Mouse (Mus musculus) lung, postnatal 0 days (tissue): ENCODE measurements at regions not wholly inside any gene's neighbourhood (a gene's known extent, or its start where the extent isn't known, plus 50 kb on each side); places are given as distances from the start of the nearest gene placed in this dataset.

Experiments
- ATAC-seq: fragments of 200-750 bp; cut with Nextera tagmentation; 2 replicates; pipeline ENCODE4 v1.8.0; 2017; ENCODE audit warnings: moderate library complexity
- DNase-seq: peaks from one replicate; pipeline ENCODE4 v3.0.0-alpha.2; 2016; ENCODE audit warnings: low spot score
- H3K27ac ChIP-seq: fragments of 300-500 bp; sonication (generic); 2 replicates; pipeline ENCODE4 v1.5.1; 2014; ENCODE audit warnings: antibody characterized with exemption, mild to moderate bottlenecking, low read length, mixed read lengths
- H3K27me3 ChIP-seq: fragments of 300-500 bp; sonication (generic); replicated peaks from 2 replicates; pipeline ENCODE4 v1.6.1; 2014; ENCODE audit warnings: low read length, mixed read lengths; ENCODE audit not compliant: insufficient read depth
- H3K36me3 ChIP-seq: fragments of 300-500 bp; sonication (generic); 2 replicates; pipeline ENCODE4 v1.6.1; 2014; ENCODE audit warnings: low read length, mixed read lengths; ENCODE audit not compliant: insufficient read depth
- H3K4me1 ChIP-seq: fragments of 300-500 bp; sonication (generic); 2 replicates; pipeline ENCODE4 v1.6.1; 2014; ENCODE audit warnings: antibody characterized with exemption, low read depth, low read length, mixed read lengths; ENCODE audit not compliant: insufficient read depth
- H3K4me2 ChIP-seq: fragments of 300-500 bp; sonication (generic); replicated peaks from 2 replicates; pipeline ENCODE4 v1.6.1; 2014; ENCODE audit warnings: low read depth, mild to moderate bottlenecking, low read length, moderate library complexity, mixed read lengths
- H3K4me3 ChIP-seq: fragments of 300-500 bp; sonication (generic); 2 replicates; pipeline ENCODE4 v1.5.1; 2014; ENCODE audit warnings: low read depth, low read length
- H3K9ac ChIP-seq: fragments of 300-500 bp; sonication (generic); replicated peaks from 2 replicates; pipeline ENCODE4 v1.6.1; 2014; ENCODE audit warnings: low read depth, mild to moderate bottlenecking
- H3K9me3 ChIP-seq: fragments of 300-500 bp; sonication (generic); 2 replicates; pipeline ENCODE4 v1.6.1; 2016; ENCODE audit warnings: low read length, mixed read lengths
- CTCF ChIP-seq: IDR thresholded peaks from 2 replicates; pipeline ENCODE4 v1.5.1; 2016; ENCODE audit warnings: antibody characterized with exemption, mild to moderate bottlenecking
- EP300 ChIP-seq: IDR thresholded peaks from 2 replicates; pipeline ENCODE4 v1.6.1; 2016; ENCODE audit warnings: antibody characterized with exemption, mild to moderate bottlenecking, control low read depth
- WGBS: fragments of 180-500 bp; shearing (Covaris S2); extraction: QIAGEN DNeasy Blood & Tissue Kit; methylation state at CpG from one replicate; pipeline ENCODE4 v1.1.7; 2014; 5-methylcytosine and 5-hydroxymethylcytosine counted together

GRCm38 (mm10) chr2:92851336-92851735 lies 63.6 kb upstream of the Syt13 start:
- H3K4me2 ChIP-seq, result no peak overlapping the region
- WGBS, result 51% methylated on average over 5 of the region's 5 CpGs
- DNase-seq, result no peak

GRCm38 (mm10) chr2:92853175-92853574 lies 61.7 kb upstream of the Syt13 start:
- ATAC-seq (no peak), DNase-seq (no peak)
- Histone ChIP-seq H3K9me3 (no peaks in the 10 kb centered on the region), H3K4me1 (no peaks in the 10 kb centered on the region), H3K36me3 (no peaks in the 10 kb centered on the region), H3K27me3 (no peaks in the 10 kb centered on the region), H3K4me2 (no peak overlapping the region), H3K27ac (no peak overlapping the region), H3K9ac (no peak overlapping the region), H3K4me3 (no peak overlapping the region)
- no peak for TF ChIP-seq EP300
- TF ChIP-seq CTCF, result no peak
- 86% methylated on average over 3 of the region's 3 CpGs for WGBS

More at GRCm38 (mm10) chr2:92851336-92851735, 63.6 kb upstream of the Syt13 start:
- Histone ChIP-seq H3K9ac (no peak overlapping the region), H3K4me1 (no peaks in the 10 kb centered on the region), H3K4me3 (no peak overlapping the region), H3K36me3 (no peaks in the 10 kb centered on the region), H3K27ac (no peak overlapping the region), H3K9me3 (no peaks in the 10 kb centered on the region), H3K27me3 (no peaks in the 10 kb centered on the region)
- no peak for TF ChIP-seq CTCF
- no peak for TF ChIP-seq EP300
- no peak for ATAC-seq

GRCm38 (mm10) chr2:92854331-92854730 lies 60.6 kb upstream of the Syt13 start:
- Histone ChIP-seq H3K4me1 (no peaks in the 10 kb centered on the region), H3K36me3 (no peaks in the 10 kb centered on the region), H3K9me3 (no peaks in the 10 kb centered on the region), H3K4me2 (no peak overlapping the region), H3K4me3 (no peak overlapping the region), H3K27ac (no peak overlapping the region), H3K9ac (no peak overlapping the region), H3K27me3 (no peaks in the 10 kb centered on the region)
- WGBS, result 47% methylated on average over 4 of the region's 4 CpGs
- ATAC-seq (no peak), DNase-seq (no peak)
- TF ChIP-seq CTCF (no peak), EP300 (no peak)

- Histone ChIP-seq H3K36me3 (no peaks in the 10 kb centered on the region), H3K4me3 (no peak overlapping the region), H3K9ac (no peak overlapping the region), H3K27ac (no peak overlapping the region), H3K4me2 (no peak overlapping the region), H3K4me1 (no peaks in the 10 kb centered on the region), H3K9me3 (no peaks in the 10 kb centered on the region), H3K27me3 (no peaks in the 10 kb centered on the region)
- no peak for TF ChIP-seq EP300
- 0 out of 2 replicates have a peak, but pooled peaks have one; percentile 4 for TF ChIP-seq CTCF
- 67% methylated on average over 12 of the region's 12 CpGs for WGBS
- ATAC-seq, result no peak
- no peak for DNase-seq
Measured at GRCm38 (mm10) chr2:92856047-92856446, 58.9 kb upstream of the Syt13 start.

GRCm38 (mm10) chr2:92860502-92861197 lies 54.2 kb upstream of the Syt13 start:
- Histone ChIP-seq H3K4me2 (no peak overlapping the region), H3K9me3 (no peaks in the 10 kb centered on the region), H3K4me1 (no peaks in the 10 kb centered on the region), H3K27me3 (no peaks in the 10 kb centered on the region), H3K27ac (no peak overlapping the region), H3K9ac (no peak overlapping the region), H3K4me3 (no peak overlapping the region), H3K36me3 (no peaks in the 10 kb centered on the region)
- ATAC-seq (no peak), DNase-seq (no peak)
- TF ChIP-seq EP300, result no peak
- no peak for TF ChIP-seq CTCF
- WGBS, result 68% methylated on average over 7 of the region's 8 CpGs
